Mouse (Mus musculus) mammary gland, adult 2 months (tissue): ENCODE measurements around the gene Cct3. TPM values are rescaled to one million over a fixed set of nuclear protein-coding genes. Genes with fewer than 3 reads are reported as not detected.

Experiments used
- polyA plus RNA-seq: library from polyadenylated mRNA; depleted of rRNA; stranded (reverse); fragments of >200 nt; gene quantifications from 2 replicates; pipeline ENCODE4 v1.2.3, GENCODE M21; 2012; ENCODE audit warnings: low replicate concordance; rRNA removed

The Cct3 gene
- polyA plus RNA-seq: 76.3 and 150 TPM in 2 replicates

DNA sequence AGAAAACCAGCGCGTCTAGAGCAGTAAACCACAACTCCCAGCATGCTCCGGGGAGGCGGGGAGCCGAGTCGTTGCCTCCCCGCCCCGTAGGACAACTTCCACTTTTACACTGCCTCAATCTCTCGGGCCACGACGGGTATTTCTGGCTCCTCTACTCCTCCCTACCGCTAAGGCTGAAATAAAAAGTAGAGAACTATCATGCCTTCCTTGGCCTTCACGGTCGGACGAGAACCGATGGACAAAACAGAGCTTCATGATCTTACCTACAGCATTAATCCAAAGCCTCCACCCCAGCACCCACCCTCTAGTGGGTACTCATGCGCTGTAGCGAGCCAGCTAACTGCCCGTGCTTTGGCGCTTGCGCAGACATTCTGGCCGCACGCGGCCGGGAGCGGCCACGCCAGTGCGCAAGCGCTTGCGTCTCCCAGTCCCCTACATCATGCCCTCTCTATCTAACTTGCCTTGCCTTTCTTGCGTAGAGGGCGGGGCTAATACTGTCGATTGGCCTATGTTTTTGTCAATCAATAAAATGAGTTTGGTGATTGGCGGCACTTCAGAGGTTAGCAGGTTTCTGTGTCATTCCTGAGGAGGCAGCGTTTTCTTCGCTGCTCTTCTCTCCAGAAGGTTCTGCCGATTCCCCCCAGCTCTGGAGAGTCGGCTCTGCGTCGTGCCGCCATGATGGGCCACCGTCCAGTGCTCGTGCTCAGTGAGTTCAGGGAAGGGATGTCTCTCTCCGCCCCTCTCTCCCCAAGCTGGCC is at the start of gene Cct3, which contains the start of gene Tsacc:
Gene Cct3, plus strand, starts transcription at position 556 of the 758 bp plus-strand sequence.
Gene Tsacc, minus strand, starts transcription at position 439 of the 758 bp plus-strand sequence.

DNA sequence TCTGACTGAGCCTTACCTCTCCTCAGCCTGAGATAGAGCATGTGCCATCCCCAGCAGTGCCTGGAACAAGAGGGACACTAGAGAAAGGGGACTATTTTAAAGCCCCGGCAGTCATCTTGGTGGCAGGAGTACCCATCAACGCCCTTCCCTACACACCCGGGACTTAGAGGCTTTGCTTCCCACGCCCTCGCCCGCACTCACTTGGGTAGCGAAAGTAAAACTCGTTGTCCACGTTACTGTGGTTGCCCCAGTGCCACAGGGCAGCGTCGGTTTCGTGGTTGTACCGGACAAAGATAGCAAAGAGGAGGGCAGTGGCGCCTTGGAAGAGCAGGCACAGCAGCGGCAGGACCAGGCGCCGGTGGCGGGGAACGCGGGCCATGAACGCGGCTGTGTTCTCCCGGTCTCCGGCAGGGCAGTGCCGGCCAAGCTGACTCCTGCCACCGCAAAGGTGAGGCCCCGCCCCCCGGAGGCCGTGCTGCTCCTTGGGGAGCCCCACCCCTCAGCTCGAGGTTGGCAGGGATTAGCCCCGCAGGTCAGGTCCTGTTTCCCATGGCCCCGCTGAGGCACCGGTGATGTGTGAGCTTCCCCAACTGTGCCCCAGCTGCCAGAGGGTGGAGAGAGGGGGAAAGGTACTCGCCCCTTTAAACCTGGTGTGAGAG is 42.5 kb upstream of the Cct3 start, which contains the start of gene Rhbg:
Gene Rhbg, minus strand, starts transcription at position 442 of the 659 bp plus-strand sequence.

DNA sequence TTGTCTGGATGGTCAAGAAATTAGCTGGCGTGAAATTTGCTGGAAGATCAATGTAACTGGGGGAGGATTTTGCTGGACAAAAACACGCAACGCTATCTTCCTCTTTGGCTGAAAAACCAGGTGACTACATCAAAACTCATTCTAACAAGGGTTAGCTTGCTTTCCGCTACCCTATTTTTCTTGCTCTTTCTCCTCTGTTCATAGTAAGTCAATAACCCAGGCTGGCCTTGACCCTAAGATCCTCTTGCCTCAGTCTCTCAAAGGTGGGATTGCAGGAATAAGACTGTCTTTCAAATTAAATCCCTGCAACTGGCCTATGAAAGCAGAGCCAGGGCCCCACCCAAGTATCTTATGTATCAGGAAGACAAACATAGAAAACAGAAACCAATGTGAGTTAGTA is 9.8 kb upstream of the Cct3 start, which contains the start of gene Gm38392:
Gene Gm38392, minus strand, starts transcription at position 101 of the 400 bp plus-strand sequence.

DNA sequence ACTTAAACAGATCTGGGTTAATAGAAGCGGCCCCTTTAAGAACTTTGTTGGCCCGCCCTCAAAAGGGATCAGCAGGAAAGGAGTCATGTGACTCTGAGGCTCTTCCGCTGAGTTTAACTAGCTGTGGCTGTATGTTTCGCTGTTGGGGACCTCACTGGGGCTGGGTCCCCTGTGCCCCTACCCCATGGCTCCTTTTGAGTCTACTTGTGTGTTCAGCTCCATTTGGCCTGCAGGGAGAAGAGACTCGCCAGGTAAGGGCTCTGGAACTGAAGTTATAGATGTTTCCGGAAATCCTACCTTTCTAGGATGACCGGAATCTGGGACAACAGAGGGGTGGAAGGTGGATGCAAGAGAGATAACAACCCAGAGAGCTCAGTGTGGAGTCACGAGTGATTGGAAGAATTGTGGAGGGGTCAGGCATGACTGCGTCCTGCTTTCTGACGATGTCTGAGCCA is 28.1 kb downstream of the Cct3 start, which contains the start of gene Glmp:
Gene Glmp, plus strand, starts transcription at position 73 of the 455 bp plus-strand sequence.

DNA sequence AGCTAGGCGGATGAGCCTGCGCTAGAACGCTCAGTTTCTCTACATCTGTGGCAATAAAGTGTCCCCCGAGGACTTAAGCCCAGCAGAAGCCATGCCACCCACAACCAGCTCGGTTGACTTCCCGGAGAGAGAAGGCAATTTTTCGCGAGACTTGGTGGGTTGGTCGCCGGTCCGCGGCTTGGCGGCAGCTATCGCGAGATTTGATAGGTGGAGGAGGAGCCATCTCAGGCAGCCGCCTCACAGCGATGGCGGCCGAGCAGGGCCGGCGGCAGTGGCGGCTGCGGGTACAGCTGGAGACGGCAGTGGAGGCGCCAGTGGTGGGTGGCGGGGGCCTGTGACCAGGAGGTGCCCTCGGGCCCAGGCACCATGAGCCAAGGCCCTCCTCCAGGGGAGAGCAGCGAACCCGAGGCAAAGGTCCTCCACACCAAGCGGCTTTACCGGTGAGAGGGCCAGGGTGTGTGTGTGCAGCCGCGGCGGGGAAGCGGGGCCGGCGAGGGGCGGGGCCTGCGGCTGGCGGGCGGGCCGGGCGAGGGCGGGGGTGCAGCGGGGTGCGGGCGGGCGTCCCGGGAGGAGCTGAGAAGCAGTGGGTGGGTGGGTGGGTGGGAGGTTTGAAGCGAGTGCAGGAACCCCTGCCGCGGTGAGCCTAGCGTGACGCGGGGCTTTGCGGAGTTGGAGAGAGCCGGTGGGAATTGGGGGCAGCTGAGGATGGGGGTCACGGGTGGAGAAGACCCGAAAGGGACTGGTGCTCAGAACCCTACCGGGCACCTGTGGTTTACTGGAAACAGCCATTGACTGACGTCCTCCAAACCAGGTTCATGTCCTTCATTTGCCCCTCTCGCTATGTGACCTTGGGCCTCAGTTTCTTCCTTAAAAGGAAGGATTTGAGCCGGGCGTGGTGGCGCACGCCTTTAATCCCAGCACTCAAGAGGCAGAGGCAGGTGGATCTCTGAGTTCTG is 39.4 kb downstream of the Cct3 start, which contains the start of the genes Tmem79 and Smg5:
Gene Tmem79, minus strand, starts transcription at position 91 of the 956 bp plus-strand sequence.
Gene Smg5, plus strand, starts transcription at position 203 of the 956 bp plus-strand sequence.

DNA sequence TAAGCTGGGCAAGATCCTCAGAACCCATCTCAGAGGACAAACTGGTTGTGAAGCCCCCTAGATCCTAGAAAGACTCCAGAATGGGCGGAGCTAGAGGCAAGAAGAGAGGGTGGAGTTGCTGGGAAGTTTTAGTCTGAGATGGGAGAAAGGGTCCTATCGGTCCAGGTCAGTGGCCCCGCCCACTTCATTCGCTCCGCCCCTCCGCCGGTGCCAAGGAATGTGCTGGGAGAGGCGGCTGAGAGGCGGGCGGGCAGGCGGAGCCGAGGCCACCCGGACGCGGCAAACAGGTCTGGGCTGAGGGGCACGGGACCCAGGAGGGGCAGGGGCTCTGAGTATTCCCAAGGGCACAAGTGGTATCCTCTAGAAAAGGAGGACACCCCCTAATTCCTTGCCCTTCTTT is 67.4 kb downstream of the Cct3 start, which contains the start of gene Paqr6:
Gene Paqr6, plus strand, starts transcription at position 248 of the 400 bp plus-strand sequence.

Other genes starting within 250 kb of the Cct3 start
- gene Naxe, start 238.6 kb upstream of the Cct3 start, polyA plus RNA-seq: 68.0 and 109 TPM in 2 replicates
- gene Ttc24, start 218.8 kb upstream of the Cct3 start, polyA plus RNA-seq: not detected in 2 replicates
- 2.2 TPM in 2 replicates for gene Iqgap3, start 215.1 kb upstream of the Cct3 start, polyA plus RNA-seq
- 100 and 138 TPM in 2 replicates for gene Mef2d, start 154.7 kb upstream of the Cct3 start, polyA plus RNA-seq
- 2.0 and 2.6 TPM in 2 replicates for gene Rhbg, start 42.4 kb upstream of the Cct3 start, polyA plus RNA-seq
- gene Gm38392, start 9.9 kb upstream of the Cct3 start, polyA plus RNA-seq: 0.19 and 0.33 TPM in 2 replicates
- 1.7 and 6.5 TPM in 2 replicates for gene Tsacc, start 117 bp upstream of the Cct3 start, polyA plus RNA-seq
- gene Glmp, start 27.9 kb downstream of the Cct3 start, polyA plus RNA-seq: 192 and 236 TPM in 2 replicates
- 50.4 and 56.7 TPM in 2 replicates for gene Tmem79, start 39.0 kb downstream of the Cct3 start, polyA plus RNA-seq
- gene Smg5, start 39.1 kb downstream of the Cct3 start, polyA plus RNA-seq: 70.8 and 88.2 TPM in 2 replicates
- gene Paqr6, start 67.5 kb downstream of the Cct3 start, polyA plus RNA-seq: 28.9 and 30.2 TPM in 2 replicates
- 8.9 and 9.9 TPM in 2 replicates for gene Bglap3, start 75.6 kb downstream of the Cct3 start, polyA plus RNA-seq
- gene Bglap2, start 81.6 kb downstream of the Cct3 start, polyA plus RNA-seq: not detected in 2 replicates
- 0.55 TPM in 1 of 2 replicates, not detected in the other for gene Bglap, start 87.3 kb downstream of the Cct3 start, polyA plus RNA-seq
- 50.2 and 72.9 TPM in 2 replicates for gene Pmf1, start 113.2 kb downstream of the Cct3 start, polyA plus RNA-seq
- 49.5 and 78.7 TPM in 2 replicates for gene Slc25a44, start 128.0 kb downstream of the Cct3 start, polyA plus RNA-seq
- 118 and 144 TPM in 2 replicates for gene Sema4a, start 164.1 kb downstream of the Cct3 start, polyA plus RNA-seq
- gene Lmna, start 212.8 kb downstream of the Cct3 start, polyA plus RNA-seq: 226 and 360 TPM in 2 replicates
- 2.5 and 3.5 TPM in 2 replicates for gene Mex3a, start 235.3 kb downstream of the Cct3 start, polyA plus RNA-seq